Mouse (Mus musculus) spleen, embryonic (tissue): Measurements from ENCODE around the gene Plcd1.

ENCODE experiments used
- CTCF ChIA-PET: fragments of 350-600 bp; sonication (Branson Sonifier 250); formaldehyde crosslinking; loops from one replicate; lab custom pipeline; 2022; lab: Charles Lee

The Plcd1 gene

GRCm38 (mm10) chr9:119093419-119094295 is at the start of gene Plcd1:
TSS of gene Plcd1 (minus strand) at chr9:119093502.
- CTCF ChIA-PET: no interaction called here

GRCm38 (mm10) chr9:119142066-119142465 is 48.8 kb upstream of the Plcd1 start:
- CTCF ChIA-PET: no interaction called here

GRCm38 (mm10) chr9:119138836-119139235 is 45.5 kb upstream of the Plcd1 start:
- CTCF ChIA-PET: no interaction called here

GRCm38 (mm10) chr9:119130692-119131091 is 37.4 kb upstream of the Plcd1 start:
- CTCF ChIA-PET: no interaction called here

- CTCF ChIA-PET: no interaction called here
Observed at GRCm38 (mm10) chr9:119128436-119129181, 35.3 kb upstream of the Plcd1 start.

- CTCF ChIA-PET: no interaction called here
Observed at GRCm38 (mm10) chr9:119122596-119123369, 29.5 kb upstream of the Plcd1 start.

- CTCF ChIA-PET: no interaction called here
Observed at GRCm38 (mm10) chr9:119120168-119120560, 26.9 kb upstream of the Plcd1 start.

GRCm38 (mm10) chr9:119119409-119120167 is 26.3 kb upstream of the Plcd1 start:
- CTCF ChIA-PET: no interaction called here

- CTCF ChIA-PET: no interaction called here
Observed at GRCm38 (mm10) chr9:119114911-119115310, 21.6 kb upstream of the Plcd1 start.

- CTCF ChIA-PET: no interaction called here
Observed at GRCm38 (mm10) chr9:119110640-119111039, 17.3 kb upstream of the Plcd1 start.

GRCm38 (mm10) chr9:119109685-119110353 is 16.5 kb upstream of the Plcd1 start:
- CTCF ChIA-PET: no interaction called here

- CTCF ChIA-PET: no interaction called here
Observed at GRCm38 (mm10) chr9:119107566-119107965, 14.3 kb upstream of the Plcd1 start.

- CTCF ChIA-PET: no interaction called here
Observed at GRCm38 (mm10) chr9:119102783-119103113, 9.4 kb upstream of the Plcd1 start.

- CTCF ChIA-PET: no interaction called here
Observed at GRCm38 (mm10) chr9:119101992-119102782, 8.9 kb upstream of the Plcd1 start, which contains the start of gene Dlec1. TSS of gene Dlec1 (plus strand) at chr9:119102478.

- CTCF ChIA-PET: no interaction called here
Observed at GRCm38 (mm10) chr9:119100177-119100898, 7.0 kb upstream of the Plcd1 start.

- CTCF ChIA-PET: no interaction called here
Observed at GRCm38 (mm10) chr9:119094462-119095109, 1.3 kb upstream of the Plcd1 start.

- CTCF ChIA-PET: no interaction called here
Observed at GRCm38 (mm10) chr9:119092473-119093418, 556 bp downstream of the Plcd1 start.
